Mouse (Mus musculus): ENCODE data around the gene Traf7. TPM values are rescaled to one million over a fixed set of nuclear protein-coding genes. Genes with fewer than 3 reads are reported as not detected.

Traf7 gene
- 32.9 and 35.2 TPM in 2 replicates for polyA plus RNA-seq (2015; fragmentation: Nextera tagmentation; extraction: Ambion mirVana)

DNA sequence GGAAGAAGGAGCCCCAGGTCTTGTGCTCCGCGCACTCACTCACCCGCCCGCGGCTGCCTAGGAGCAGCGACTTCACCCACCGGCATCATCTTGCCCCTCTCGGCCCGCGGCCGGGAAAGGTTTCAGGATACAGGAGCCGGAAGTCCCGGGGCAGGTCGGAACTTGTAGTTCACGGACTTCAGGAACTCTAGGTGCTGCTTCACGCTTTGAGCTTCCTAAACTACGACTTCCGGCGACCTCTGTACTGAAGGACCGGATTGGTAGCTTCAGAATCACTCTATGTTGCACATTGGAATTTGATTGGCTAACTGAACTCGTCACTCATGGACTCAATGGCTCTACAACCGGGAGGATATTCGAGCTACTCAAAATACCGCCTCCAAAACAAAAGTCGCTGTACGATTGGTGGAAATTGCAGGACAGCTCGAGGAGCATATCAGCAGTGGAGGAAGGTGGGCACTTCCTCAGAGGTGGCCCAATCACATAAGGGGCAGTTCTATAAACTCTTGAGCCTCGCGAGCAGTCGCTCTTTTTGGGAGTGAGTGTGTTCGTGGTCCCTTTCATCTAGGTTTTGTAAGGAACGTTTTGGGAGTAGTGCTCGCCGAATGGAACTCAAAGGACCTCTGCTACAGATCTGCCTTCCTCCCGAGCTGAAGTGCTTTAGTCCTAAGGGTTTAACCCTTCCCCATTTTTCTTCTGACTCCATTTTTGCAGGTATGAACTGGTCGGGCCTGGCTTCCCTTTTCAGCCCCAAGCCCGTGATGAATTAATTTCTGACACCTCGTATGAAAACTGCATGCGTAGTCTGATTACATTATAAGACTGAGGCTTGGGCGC lies at the start of gene Traf7:
Traf7 (minus strand) TSS at position 216 of the 837 bp plus-strand sequence.
- WGBS (ENCODE audit: insufficient replicate concordance), result under 1% methylated on average over 40 of the region's 40 CpGs
- Histone ChIP-seq H3K27me3 (no peaks in the 10 kb centered on the region), H3K9me3 (replicated peaks) (no peaks in the 10 kb centered on the region), H3K36me3 (replicated peaks) (peaks cover 21% of the 10 kb centered on the region; the same call in 1 of the 2 replicates), H3K4me3 (replicated peaks) (peak within 1 kb of the TSS; percentile 78), H3K4me1 (replicated peaks) (peaks cover 66% of the 10 kb centered on the region), H3K4me2 (peak within 1 kb of the TSS; percentile 85), H3K9ac (peak within 1 kb of the TSS; percentile 83), H3K27ac (replicated peaks) (peak within 1 kb of the TSS; percentile 84)
- ATAC-seq (ENCODE audit: insufficient read depth), result peak; percentile 95

- WGBS (ENCODE audit: insufficient replicate concordance), result 77% methylated on average over 9 of the region's 9 CpGs
- H3K9me3 ChIP-seq (replicated peaks), result no peaks in the 10 kb centered on the region
- ATAC-seq (ENCODE audit: insufficient read depth), result no peak
- H3K36me3 ChIP-seq (replicated peaks), result peaks cover 25% of the 10 kb centered on the region
- H3K27ac ChIP-seq (replicated peaks), result no peak overlapping the region
- H3K9ac ChIP-seq, result no peak overlapping the region
- no peak overlapping the region for H3K4me2 ChIP-seq
- no peak overlapping the region for H3K4me3 ChIP-seq (replicated peaks)
- H3K4me1 ChIP-seq (replicated peaks), result no peaks in the 10 kb centered on the region
- no peaks in the 10 kb centered on the region for H3K27me3 ChIP-seq
Measured at GRCm38 (mm10) chr17:24573811-24574210, 46.1 kb upstream of the Traf7 start.

DNA sequence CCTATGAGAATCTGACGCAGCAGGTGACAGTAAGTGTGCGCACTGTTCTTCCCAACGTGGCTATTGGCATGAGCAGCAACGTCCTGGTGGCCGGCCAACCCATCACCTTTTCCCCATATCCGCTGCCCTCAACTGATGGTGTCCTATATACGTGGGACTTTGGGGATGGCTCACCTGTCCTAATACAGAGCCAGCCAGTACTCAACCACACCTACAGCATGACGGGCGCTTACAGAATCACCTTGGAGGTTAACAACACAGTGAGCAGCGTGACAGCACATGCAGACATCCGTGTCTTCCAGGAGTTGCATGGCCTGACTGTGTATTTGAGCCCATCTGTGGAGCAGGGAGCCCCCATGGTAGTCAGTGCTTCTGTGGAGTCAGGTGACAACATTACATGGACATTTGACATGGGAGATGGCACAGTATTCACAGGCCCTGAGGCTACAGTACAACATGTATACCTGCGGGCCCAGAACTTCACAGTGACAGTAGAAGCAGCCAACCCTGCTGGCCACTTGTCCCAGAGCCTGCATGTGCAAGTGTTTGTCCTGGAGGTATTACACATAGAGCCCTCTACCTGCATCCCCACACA lies 45.0 kb upstream of the Traf7 start:
- no peak overlapping the region for H3K4me3 ChIP-seq (replicated peaks)
- H3K9ac ChIP-seq, result no peak overlapping the region
- H3K4me2 ChIP-seq, result no peak overlapping the region
- ATAC-seq (ENCODE audit: insufficient read depth), result no peak
- 86% methylated on average over 12 of the region's 12 CpGs for WGBS (ENCODE audit: insufficient replicate concordance)
- H3K27me3 ChIP-seq, result no peaks in the 10 kb centered on the region
- H3K9me3 ChIP-seq (replicated peaks), result no peaks in the 10 kb centered on the region
- no peak overlapping the region for H3K27ac ChIP-seq (replicated peaks)
- H3K4me1 ChIP-seq (replicated peaks), result no peaks in the 10 kb centered on the region
- peaks cover 24% of the 10 kb centered on the region for H3K36me3 ChIP-seq (replicated peaks)

GRCm38 (mm10) chr17:24569837-24570236 lies 42.1 kb upstream of the Traf7 start:
- ATAC-seq (ENCODE audit: insufficient read depth), result no peak
- Histone ChIP-seq H3K4me1 (replicated peaks) (peaks cover 21% of the 10 kb centered on the region), H3K9ac (no peak overlapping the region), H3K36me3 (replicated peaks) (peaks cover 24% of the 10 kb centered on the region), H3K4me3 (replicated peaks) (no peak overlapping the region), H3K27me3 (no peaks in the 10 kb centered on the region), H3K4me2 (no peak overlapping the region), H3K27ac (replicated peaks) (no peak overlapping the region), H3K9me3 (replicated peaks) (no peaks in the 10 kb centered on the region)
- WGBS (ENCODE audit: insufficient replicate concordance), result 72% methylated on average over 4 of the region's 4 CpGs

DNA sequence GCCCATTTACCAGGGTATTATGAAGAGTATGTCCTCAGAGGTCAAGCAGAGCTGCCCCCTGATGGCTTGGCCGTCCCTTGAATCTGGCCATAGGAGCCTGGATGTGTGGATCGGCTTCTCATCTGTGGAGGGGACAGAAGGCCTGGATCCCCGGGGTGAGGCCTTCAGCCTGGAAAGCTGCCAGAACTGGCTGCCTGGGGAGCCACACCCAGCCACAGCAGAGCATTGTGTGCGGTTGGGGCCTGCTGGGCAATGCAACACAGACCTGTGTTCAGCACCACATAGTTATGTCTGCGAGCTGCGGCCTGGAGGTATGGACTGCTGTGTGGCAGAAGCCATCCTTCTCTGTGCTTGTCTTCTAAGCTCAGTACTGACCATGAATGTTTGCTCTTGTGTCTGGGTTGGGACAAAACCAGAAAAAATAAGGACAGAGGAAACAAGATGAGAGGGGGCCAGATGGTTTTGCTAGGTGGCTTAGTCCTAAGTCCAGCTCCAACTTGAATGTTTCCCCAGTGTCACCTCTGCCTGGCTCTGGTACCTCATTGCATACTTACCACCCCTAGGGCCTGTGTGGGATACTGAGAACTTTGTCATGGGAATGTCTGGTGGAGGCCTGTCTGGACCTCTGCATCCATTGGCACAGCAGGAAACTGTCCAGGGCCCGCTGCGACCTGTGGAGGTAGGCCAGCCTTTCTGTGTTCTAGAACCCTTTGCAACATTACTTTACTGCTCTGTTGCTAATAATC lies 39.5 kb upstream of the Traf7 start:
- Histone ChIP-seq H3K9me3 (replicated peaks) (no peaks in the 10 kb centered on the region), H3K9ac (peak overlapping the region; percentile 18; the same call in 1 of the 2 replicates), H3K36me3 (replicated peaks) (peaks cover 16% of the 10 kb centered on the region; the same call in 1 of the 2 replicates), H3K27ac (replicated peaks) (no peak overlapping the region), H3K27me3 (no peaks in the 10 kb centered on the region), H3K4me3 (replicated peaks) (no peak overlapping the region), H3K4me1 (replicated peaks) (peaks cover 25% of the 10 kb centered on the region), H3K4me2 (no peak overlapping the region; the same call in 1 of the 2 replicates)
- peak; percentile 57; the same call in 1 of the 2 replicates for ATAC-seq (ENCODE audit: insufficient read depth)
- WGBS (ENCODE audit: insufficient replicate concordance), result 40% methylated on average over 8 of the region's 8 CpGs

- no peaks in the 10 kb centered on the region for H3K27me3 ChIP-seq
- WGBS (ENCODE audit: insufficient replicate concordance), result 63% methylated on average over 3 of the region's 3 CpGs
- no peaks in the 10 kb centered on the region for H3K9me3 ChIP-seq (replicated peaks)
- H3K27ac ChIP-seq (replicated peaks), result no peak overlapping the region
- H3K4me1 ChIP-seq (replicated peaks), result peaks cover 25% of the 10 kb centered on the region
- no peak overlapping the region for H3K4me2 ChIP-seq
- no peak overlapping the region for H3K4me3 ChIP-seq (replicated peaks)
- H3K9ac ChIP-seq, result no peak overlapping the region
- peaks cover 14% of the 10 kb centered on the region; the same call in 1 of the 2 replicates for H3K36me3 ChIP-seq (replicated peaks)
- ATAC-seq (ENCODE audit: insufficient read depth), result no peak
Measured at GRCm38 (mm10) chr17:24565792-24566191, 38.1 kb upstream of the Traf7 start.

- Histone ChIP-seq H3K4me2 (no peak overlapping the region), H3K4me1 (replicated peaks) (peaks cover 25% of the 10 kb centered on the region), H3K36me3 (replicated peaks) (peaks cover 14% of the 10 kb centered on the region; the same call in 1 of the 2 replicates), H3K27me3 (no peaks in the 10 kb centered on the region), H3K4me3 (replicated peaks) (no peak overlapping the region), H3K9me3 (replicated peaks) (no peaks in the 10 kb centered on the region), H3K9ac (no peak overlapping the region), H3K27ac (replicated peaks) (no peak overlapping the region)
- WGBS (ENCODE audit: insufficient replicate concordance), result 72% methylated on average over 3 of the region's 3 CpGs
- no peak for ATAC-seq (ENCODE audit: insufficient read depth)
Measured at GRCm38 (mm10) chr17:24565092-24565491, 37.4 kb upstream of the Traf7 start.

GRCm38 (mm10) chr17:24564422-24564821 lies 36.7 kb upstream of the Traf7 start:
- Histone ChIP-seq H3K27me3 (no peaks in the 10 kb centered on the region), H3K9me3 (replicated peaks) (no peaks in the 10 kb centered on the region), H3K4me2 (no peak overlapping the region), H3K36me3 (replicated peaks) (peaks cover 7% of the 10 kb centered on the region; the same call in 1 of the 2 replicates), H3K9ac (no peak overlapping the region), H3K4me3 (replicated peaks) (no peak overlapping the region), H3K27ac (replicated peaks) (no peak overlapping the region), H3K4me1 (replicated peaks) (peaks cover 25% of the 10 kb centered on the region)
- ATAC-seq (ENCODE audit: insufficient read depth), result no peak
- WGBS (ENCODE audit: insufficient replicate concordance), result 80% methylated on average over 4 of the region's 4 CpGs

GRCm38 (mm10) chr17:24563638-24564037 lies 35.9 kb upstream of the Traf7 start:
- Histone ChIP-seq H3K9me3 (replicated peaks) (no peaks in the 10 kb centered on the region), H3K36me3 (replicated peaks) (no peaks in the 10 kb centered on the region), H3K9ac (no peak overlapping the region), H3K4me2 (no peak overlapping the region), H3K27me3 (no peaks in the 10 kb centered on the region), H3K27ac (replicated peaks) (no peak overlapping the region), H3K4me1 (replicated peaks) (peaks cover 31% of the 10 kb centered on the region), H3K4me3 (replicated peaks) (no peak overlapping the region)
- ATAC-seq (ENCODE audit: insufficient read depth), result no peak
- 58% methylated on average over 5 of the region's 5 CpGs for WGBS (ENCODE audit: insufficient replicate concordance)

DNA sequence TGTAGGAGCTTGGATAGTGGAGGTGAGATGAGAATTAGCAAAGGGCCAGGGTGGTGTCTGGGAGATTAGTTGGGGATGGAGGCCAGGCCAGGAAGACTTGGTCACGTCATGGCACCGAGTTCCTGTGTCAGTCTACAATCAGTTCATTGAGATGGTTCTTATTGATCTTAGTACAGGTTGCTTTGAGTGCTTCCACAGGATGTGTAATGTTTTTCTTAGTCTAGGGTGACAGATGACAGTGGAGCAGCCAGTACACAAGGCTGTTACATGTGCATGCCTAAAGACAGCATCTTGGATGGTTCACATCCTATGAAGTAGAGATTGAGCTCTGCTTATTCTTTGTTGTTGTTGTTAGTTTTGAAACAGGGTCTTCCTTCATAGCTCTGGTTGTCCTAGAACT lies 33.9 kb upstream of the Traf7 start:
- 62% methylated on average over 2 of the region's 2 CpGs for WGBS (ENCODE audit: insufficient replicate concordance)
- H3K4me1 ChIP-seq (replicated peaks), result peaks cover 25% of the 10 kb centered on the region
- no peak overlapping the region for H3K27ac ChIP-seq (replicated peaks)
- ATAC-seq (ENCODE audit: insufficient read depth), result no peak
- no peak overlapping the region for H3K4me3 ChIP-seq (replicated peaks)
- H3K36me3 ChIP-seq (replicated peaks), result no peaks in the 10 kb centered on the region
- no peaks in the 10 kb centered on the region for H3K9me3 ChIP-seq (replicated peaks)
- no peak overlapping the region for H3K4me2 ChIP-seq
- no peaks in the 10 kb centered on the region for H3K27me3 ChIP-seq
- no peak overlapping the region for H3K9ac ChIP-seq

All from liver, embryonic 15.5 days (tissue).